1 mouse cellular context compared by ENCODE assay signal in genomic region chr11:96425193-96425592, GRCm38 (mm10).
TF ChIP-seq lines count a peak whose summit lies in the region.

No protein-coding gene starts in this region.

TF ChIP-seq in MEL, 35 proteins besides CTCF, POLR2A, EP300 and RAD21 (continued from another document):
- TF ChIP-seq SMC3 (IDR thresholded peaks at IDR 0.05; ENCODE audit: low read depth, low read length) (peak; percentile 32), RCOR1 (IDR thresholded peaks at IDR 0.05; ENCODE audit: low read depth, low read length) (no peak)
TF ChIP-seq in MEL: peak in this region for 1.
